Mouse (Mus musculus): ENCODE measurements around the gene Wee1. TPM values are rescaled to one million over a fixed set of nuclear protein-coding genes. Genes with fewer than 3 reads are reported as not detected.

Wee1 gene
- total RNA-seq, 2 experiments from 2014 or later = 15.2 to 16.1 TPM

Other genes with a start within 250 kb of the Wee1 start
- 100 to 1,000 TPM; 131 to 144 TPM for gene Dennd5a, start 161.6 kb upstream of the Wee1 start, total RNA-seq (2021)
- gene Tmem41b, start 135.1 kb upstream of the Wee1 start, total RNA-seq (2021) = 10 to 100 TPM; 41.1 to 45.2 TPM
- 10 to 100 TPM; 80.5 to 82.4 TPM for gene Ipo7, start 103.8 kb upstream of the Wee1 start, total RNA-seq (2021)
- 10 to 100 TPM; 10.3 to 14.9 TPM for gene Zfp143, start 60.8 kb upstream of the Wee1 start, total RNA-seq (2021)
- gene Swap70, start 99.7 kb downstream of the Wee1 start, total RNA-seq (2021) = 10 to 100 TPM; 18.6 to 26.3 TPM

All from adrenal gland, postnatal 10 days (tissue).